In genomic region chr17:14207093-14207561, GRCm38 (mm10) we compare ENCODE assay signal across 17 mouse cellular contexts. TPM values are rescaled to one million over a fixed set of nuclear protein-coding genes. Genes with fewer than 3 reads are reported as not detected.
DNase-seq lines count a peak whose midpoint lies in the region.
"Had no signal": no experiment of that assay in that cellular context is flagged by ENCODE, and none has a peak within 500 bp of the region (broad histone marks: within the 10 kb centered on the region; RNA-seq: fewer than 3 reads in every experiment).

No protein-coding gene starts in this region.

- DNase-seq in frontal cortex, adult 2 months (ENCODE audit: extremely low spot score in 1 of 2, low spot score in 1 of 2), result peak; percentile 59 to 67
- DNase-seq in frontal cortex, postnatal 25 days (ENCODE audit: low spot score in 2 of 2), result no peak
- peak; percentile 34 to 63 for DNase-seq in left cerebral cortex, adult 8-10 months (ENCODE audit: low spot score in 2 of 2)
- no peak for DNase-seq in left cerebral cortex, adult 11 months (ENCODE audit: low spot score)
- DNase-seq in right cerebral cortex, postnatal 25 days, result peak; percentile 57
- DNase-seq in right cerebral cortex, postnatal 4 days, result no peak
- peak; percentile 83 for DNase-seq in telencephalon, adult 2 months (ENCODE audit: low read depth, low spot score)
- no peak for DNase-seq in urinary bladder, postnatal 36 days (ENCODE audit: low spot score in 2 of 2)
- DNase-seq: adrenal gland, adult 8-10 months; cerebellum, adult 9-11 months; gastrocnemius, adult 2 months; heart, adult 11 months; kidney, adult 8-10 months; kidney, postnatal 36 days; lung, adult 2 months; thymus, adult 18-20 months; thymus, postnatal 4 days had no signal

RNA-seq across cellular contexts. Expression of gene Dact2, which starts 3.0 kb away (rescaled TPM):
- 45.3 and 50.2 TPM in 2 replicates for polyA plus RNA-seq in frontal cortex, adult 2 months (2012; rRNA removed)
- 10 to 100 TPM; 76.6 to 98.0 (median 87.1) TPM for total RNA-seq in left cerebral cortex, adult 8-10 months (2022)

Comparison
In these comparisons a context has a peak if more than half of its experiments do, and no peak if none do; other contexts are left out.
1. DNase-seq: peak in frontal cortex, adult 2 months (2 of 2), left cerebral cortex, adult 8-10 months (2 of 2), right cerebral cortex, postnatal 25 days (single experiment) and telencephalon, adult 2 months (single experiment); none in frontal cortex, postnatal 25 days (0 of 2), left cerebral cortex, adult 11 months (single experiment), right cerebral cortex, postnatal 4 days (single experiment) and urinary bladder, postnatal 36 days (0 of 2).